Mouse (Mus musculus) small intestine, adult 2 months (tissue): ENCODE measurements at regions not wholly inside any gene's neighbourhood (a gene's known extent, or its start where the extent isn't known, plus 50 kb on each side); places are given as distances from the start of the nearest gene placed in this dataset.

Experiments used
- CTCF ChIP-seq: fragments of 200-500 bp; IDR thresholded peaks from 2 replicates; pipeline ENCODE4 v1.5.1; 2012; ENCODE audit warnings: low read depth, mild to moderate bottlenecking, control low read depth, inconsistent platforms, low read length, moderate library complexity, mixed read lengths; ENCODE audit not compliant: insufficient replicate concordance, insufficient read length; ENCODE audit errors: extremely low read depth
- POLR2A ChIP-seq: fragments of 200-500 bp; IDR thresholded peaks from 2 replicates; pipeline ENCODE4 v1.6.1; 2012; ENCODE audit warnings: low read depth, mild to moderate bottlenecking, control low read depth, inconsistent platforms, low read length, moderate library complexity

GRCm38 (mm10) chr13:110643198-110643896, 248.5 kb downstream of the Plk2 start:
- TF ChIP-seq CTCF (no peak), POLR2A (no peak)
